In genomic region chr5:102105919-102106318, GRCm38 (mm10) we compare ENCODE assay signal across 22 mouse cellular contexts. TPM values are rescaled to one million over a fixed set of nuclear protein-coding genes. Genes with fewer than 3 reads are reported as not detected.
DNase-seq lines count a peak whose midpoint lies in the region; ATAC-seq and TF ChIP-seq lines count a peak whose summit lies in the region.
"Had no signal": no experiment of that assay in that cellular context is flagged by ENCODE, and none has a peak within 500 bp of the region (broad histone marks: within the 10 kb centered on the region; RNA-seq: fewer than 3 reads in every experiment).

No protein-coding gene starts in this region.

- peak; percentile 38 to 56 for DNase-seq in cerebellum, adult 18-20 months
- no peak for DNase-seq in cerebellum, postnatal 14 days
- DNase-seq in cerebellum, postnatal 25 days, result peak; percentile 29 to 51
- no peak for DNase-seq in left cerebral cortex, adult 2 months (ENCODE audit: extremely low spot score in 1 of 2, low spot score in 2 of 2)
- no peak for DNase-seq in hindbrain, postnatal 0 days (ENCODE audit: low spot score)
- DNase-seq: adrenal gland, postnatal 25 days; embryo, embryonic 11 days; gastrocnemius, adult 2 months; gastrocnemius, postnatal 25 days had no signal

- peak; percentile 65; the same call in 1 of the 2 replicates for ATAC-seq in midbrain, embryonic 12.5 days (ENCODE audit: low FRiP score, low read depth)
- no peak for ATAC-seq in midbrain, embryonic 16.5 days
- ATAC-seq in hindbrain, postnatal 0 days, result no peak
- ATAC-seq: activated CD4-positive, CD25-positive, alpha-beta regulatory T cell, adult 4 months; forebrain, embryonic 14.5 days; inflammation-experienced regulatory T-cells, adult 6 months; intestine, postnatal 0 days; Patski had no signal

- H3K4me3 ChIP-seq in midbrain, embryonic 12.5 days, result no peak overlapping the region
- no peak overlapping the region for H3K4me3 ChIP-seq in midbrain, embryonic 16.5 days (ENCODE audit: low read depth, low read length)
- no peak overlapping the region for H3K4me3 ChIP-seq in left cerebral cortex, adult 2 months
- H3K4me3 ChIP-seq in hindbrain, postnatal 0 days (ENCODE audit: low read length), result no peak overlapping the region
- H3K4me3 ChIP-seq: embryonic facial prominence, embryonic 15.5 days; erythroblast, embryonic 14.5 days; forebrain, embryonic 10.5 days; gastrocnemius, adult 2 months; heart, embryonic 12.5 days; hindbrain, embryonic 15.5 days had no signal

- no peak overlapping the region for H3K4me2 ChIP-seq in midbrain, embryonic 12.5 days (replicated peaks)
- H3K4me2 ChIP-seq in midbrain, embryonic 16.5 days (ENCODE audit: low read length), result no peak overlapping the region
- H3K4me2 ChIP-seq in hindbrain, postnatal 0 days (ENCODE audit: low read depth, low read length), result no peak overlapping the region
- H3K4me2 ChIP-seq: embryonic facial prominence, embryonic 15.5 days; heart, embryonic 12.5 days; hindbrain, embryonic 15.5 days had no signal

- no peak overlapping the region for H3K27ac ChIP-seq in midbrain, embryonic 12.5 days (replicated peaks)
- H3K27ac ChIP-seq in midbrain, embryonic 16.5 days (ENCODE audit: low read length), result no peak overlapping the region
- no peak overlapping the region for H3K27ac ChIP-seq in left cerebral cortex, adult 2 months
- H3K27ac ChIP-seq in hindbrain, postnatal 0 days, result no peak overlapping the region
- H3K27ac ChIP-seq: embryonic facial prominence, embryonic 15.5 days; forebrain, embryonic 10.5 days; gastrocnemius, adult 2 months; hindbrain, embryonic 15.5 days had no signal

- no peaks in the 10 kb centered on the region for H3K27me3 ChIP-seq in midbrain, embryonic 12.5 days
- no peaks in the 10 kb centered on the region for H3K27me3 ChIP-seq in midbrain, embryonic 16.5 days (ENCODE audit: control insufficient read depth, insufficient read depth, low read depth, low read length)
- no peaks in the 10 kb centered on the region for H3K27me3 ChIP-seq in hindbrain, postnatal 0 days (ENCODE audit: insufficient read depth, low read length)
- H3K27me3 ChIP-seq: CH12.LX; embryonic facial prominence, embryonic 15.5 days; heart, embryonic 12.5 days; hindbrain, embryonic 15.5 days had no signal

- H3K9ac ChIP-seq in midbrain, embryonic 12.5 days (replicated peaks), result no peak overlapping the region
- no peak overlapping the region for H3K9ac ChIP-seq in midbrain, embryonic 16.5 days (ENCODE audit: low read depth, low read length)
- no peak overlapping the region for H3K9ac ChIP-seq in hindbrain, postnatal 0 days (replicated peaks; ENCODE audit: low read length)
- H3K9ac ChIP-seq: embryonic facial prominence, embryonic 15.5 days; heart, embryonic 12.5 days; hindbrain, embryonic 15.5 days had no signal

- no peaks in the 10 kb centered on the region for H3K9me3 ChIP-seq in midbrain, embryonic 12.5 days
- no peaks in the 10 kb centered on the region for H3K9me3 ChIP-seq in midbrain, embryonic 16.5 days (replicated peaks; ENCODE audit: control insufficient read depth, low read length, poor library complexity, severe bottlenecking)
- no peaks in the 10 kb centered on the region for H3K9me3 ChIP-seq in hindbrain, postnatal 0 days (ENCODE audit: low read length)
- H3K9me3 ChIP-seq: embryonic facial prominence, embryonic 15.5 days; forebrain, embryonic 10.5 days; heart, embryonic 12.5 days; hindbrain, embryonic 15.5 days had no signal

- peaks cover 7% of the 10 kb centered on the region; the same call in 1 of the 2 replicates for H3K4me1 ChIP-seq in midbrain, embryonic 12.5 days
- H3K4me1 ChIP-seq in midbrain, embryonic 16.5 days (ENCODE audit: control insufficient read depth, insufficient read depth, low read length), result peaks cover 15% of the 10 kb centered on the region
- H3K4me1 ChIP-seq in hindbrain, postnatal 0 days (ENCODE audit: insufficient read depth, low read length), result peaks cover 6% of the 10 kb centered on the region; the same call in 1 of the 2 replicates
- H3K4me1 ChIP-seq: embryonic facial prominence, embryonic 15.5 days; heart, embryonic 12.5 days had no signal

- 72% methylated on average over 3 of the region's 3 CpGs for WGBS in midbrain, embryonic 12.5 days
- WGBS in midbrain, embryonic 16.5 days, result 49% methylated on average over 3 of the region's 3 CpGs
- 48% methylated on average over 3 of the region's 3 CpGs for WGBS in hindbrain, postnatal 0 days

- no peaks in the 10 kb centered on the region for H3K36me3 ChIP-seq in midbrain, embryonic 12.5 days
- H3K36me3 ChIP-seq in midbrain, embryonic 16.5 days (ENCODE audit: control insufficient read depth, insufficient read depth, low read length), result no peaks in the 10 kb centered on the region
- no peaks in the 10 kb centered on the region for H3K36me3 ChIP-seq in hindbrain, postnatal 0 days (ENCODE audit: insufficient read depth, low read length)
- H3K36me3 ChIP-seq: embryonic facial prominence, embryonic 15.5 days; forebrain, embryonic 10.5 days; heart, embryonic 12.5 days; hindbrain, embryonic 15.5 days had no signal

- TF ChIP-seq CTCF in left cerebral cortex, adult 2 months (IDR thresholded peaks at IDR 0.05), result no peak
- no peak for TF ChIP-seq CTCF in hindbrain, postnatal 0 days (IDR thresholded peaks at IDR 0.05; ENCODE audit: low read depth)

- intact Hi-C loops in left cerebral cortex, adult 2 months (cut with DNase I), result no loop called here

RNA-seq across cellular contexts. Expression of gene Wdfy3, which starts 36.2 kb away (rescaled TPM):
- polyA plus RNA-seq in midbrain, embryonic 12.5 days (2016; fragmentation: Nextera tagmentation; extraction: Ambion mirVana), result 43.3 TPM in 2 replicates
- polyA plus RNA-seq in midbrain, embryonic 16.5 days (2015; fragmentation: Nextera tagmentation; extraction: Ambion mirVana), result 27.0 and 31.1 TPM in 2 replicates
- 100 to 1,000 TPM; 139 to 145 TPM for total RNA-seq in left cerebral cortex, adult 2 months (2021)
- 83.5 and 88.4 TPM in 2 replicates for total RNA-seq in hindbrain, postnatal 0 days (2014; rRNA removed)
- polyA plus RNA-seq in hindbrain, postnatal 0 days (2015; fragmentation: Nextera tagmentation; extraction: Ambion mirVana), result 15.8 and 16.0 TPM in 2 replicates
- total RNA-seq: CH12.LX had no signal
- polyA plus RNA-seq: inflammation-experienced regulatory T-cells, adult 6 months had no signal

Comparison
In these comparisons a context has a peak if more than half of its experiments do, and no peak if none do; other contexts are left out.
1. DNase-seq: peak in cerebellum, adult 18-20 months (2 of 2) and cerebellum, postnatal 25 days (2 of 2); none in cerebellum, postnatal 14 days (0 of 2), left cerebral cortex, adult 2 months (0 of 2) and hindbrain, postnatal 0 days (single experiment).